11 mouse cellular contexts compared by ENCODE assay signal in genomic region chr9:63704979-63705751, GRCm38 (mm10). TPM values are rescaled to one million over a fixed set of nuclear protein-coding genes. Genes with fewer than 3 reads are reported as not detected.
A peak's percentile ranks its signal among the peaks of the same experiment; 100 is the strongest.
DNase-seq lines count a peak whose midpoint lies in the region; ATAC-seq and TF ChIP-seq lines count a peak whose summit lies in the region.
"Had no signal": no experiment of that assay in that cellular context is flagged by ENCODE, and none has a peak within 500 bp of the region (broad histone marks: within the 10 kb centered on the region; RNA-seq: fewer than 3 reads in every experiment).

No protein-coding gene starts in this region.

- no peak overlapping the region for H3K4me3 ChIP-seq in midbrain, embryonic 11.5 days (ENCODE audit: low read depth, low read length)
- no peak overlapping the region for H3K4me3 ChIP-seq in midbrain, embryonic 16.5 days (ENCODE audit: low read depth, low read length)
- H3K4me3 ChIP-seq in heart, embryonic 15.5 days: no peak overlapping the region
- H3K4me3 ChIP-seq in liver, embryonic 14.5 days (ENCODE audit: insufficient read depth in 1 of 2, low read depth in 2 of 2, low read length in 2 of 2): no peak overlapping the region
- H3K4me3 ChIP-seq: erythroblast, embryonic 14.5 days had no signal

- 79% methylated on average over 6 of the region's 6 CpGs for whole genome bisulfite sequencing in midbrain, embryonic 11.5 days
- 68% methylated on average over 6 of the region's 6 CpGs for WGBS in midbrain, embryonic 16.5 days
- 48% methylated on average over 6 of the region's 6 CpGs for WGBS in heart, embryonic 15.5 days
- 39% methylated on average over 6 of the region's 6 CpGs for WGBS in liver, embryonic 14.5 days (ENCODE audit: insufficient replicate concordance)

- no peak overlapping the region for H3K4me2 ChIP-seq in midbrain, embryonic 11.5 days
- H3K4me2 ChIP-seq in midbrain, embryonic 16.5 days (ENCODE audit: low read length): no peak overlapping the region
- H3K4me2 ChIP-seq in heart, embryonic 15.5 days: no peak overlapping the region
- no peak overlapping the region for H3K4me2 ChIP-seq in liver, embryonic 14.5 days (ENCODE audit: low read depth)
- H3K4me2 ChIP-seq: lung, embryonic 14.5 days had no signal

- H3K9me3 ChIP-seq in midbrain, embryonic 11.5 days (ENCODE audit: control insufficient read depth, low read length): no peaks in the 10 kb centered on the region; the same call in 1 of the 2 replicates
- no peaks in the 10 kb centered on the region for H3K9me3 ChIP-seq in midbrain, embryonic 16.5 days (replicated peaks; ENCODE audit: control insufficient read depth, low read length, poor library complexity, severe bottlenecking)
- H3K9me3 ChIP-seq in heart, embryonic 15.5 days (replicated peaks): no peaks in the 10 kb centered on the region
- no peaks in the 10 kb centered on the region for H3K9me3 ChIP-seq in liver, embryonic 14.5 days (ENCODE audit: control insufficient read depth, low read length)

- H3K36me3 ChIP-seq in midbrain, embryonic 11.5 days (ENCODE audit: control insufficient read depth, insufficient read depth, low read length): peaks cover 5% of the 10 kb centered on the region; the same call in 1 of the 2 replicates
- no peaks in the 10 kb centered on the region for H3K36me3 ChIP-seq in midbrain, embryonic 16.5 days (ENCODE audit: control insufficient read depth, insufficient read depth, low read length)
- H3K36me3 ChIP-seq in heart, embryonic 15.5 days: no peaks in the 10 kb centered on the region
- no peaks in the 10 kb centered on the region for H3K36me3 ChIP-seq in liver, embryonic 14.5 days (replicated peaks; ENCODE audit: control insufficient read depth, insufficient read depth, low read depth)

- 0 out of 2 replicates have a peak, but pooled peaks have one; percentile 10 for TF ChIP-seq CTCF in liver, embryonic 14.5 days (IDR thresholded peaks at IDR 0.05; ENCODE audit: low read depth)

- TF ChIP-seq EP300 in liver, embryonic 14.5 days (IDR thresholded peaks at IDR 0.05; ENCODE audit: low read depth): no peak

- peaks cover 5% of the 10 kb centered on the region; the same call in 1 of the 2 replicates for H3K4me1 ChIP-seq in midbrain, embryonic 11.5 days (ENCODE audit: control insufficient read depth, insufficient read depth, low read length)
- H3K4me1 ChIP-seq in midbrain, embryonic 16.5 days (ENCODE audit: control insufficient read depth, insufficient read depth, low read length): peaks cover 10% of the 10 kb centered on the region
- peaks cover 69% of the 10 kb centered on the region for H3K4me1 ChIP-seq in heart, embryonic 15.5 days (replicated peaks)
- H3K4me1 ChIP-seq in liver, embryonic 14.5 days (replicated peaks; ENCODE audit: control insufficient read depth in 2 of 2, insufficient read depth in 2 of 2, low read length in 1 of 2): peaks cover 7 to 23% of the 10 kb centered on the region in 2 experiments; a peak in 3 of 4 replicates

- ATAC-seq in midbrain, embryonic 11.5 days (ENCODE audit: low FRiP score): no peak
- no peak for ATAC-seq in midbrain, embryonic 16.5 days
- no peak for ATAC-seq in heart, embryonic 15.5 days (replicated peaks; ENCODE audit: insufficient number of reproducible peaks, insufficient read depth, low FRiP score, low read depth)
- peak; percentile 66 for ATAC-seq in liver, embryonic 14.5 days (ENCODE audit: insufficient read depth)
- no peak for ATAC-seq in activated CD4-positive, CD25-positive, alpha-beta regulatory T cell, adult 4 months

- H3K9ac ChIP-seq in midbrain, embryonic 11.5 days (ENCODE audit: low read length): no peak overlapping the region
- H3K9ac ChIP-seq in midbrain, embryonic 16.5 days (ENCODE audit: low read depth, low read length): no peak overlapping the region
- H3K9ac ChIP-seq in heart, embryonic 15.5 days: no peak overlapping the region
- no peak overlapping the region for H3K9ac ChIP-seq in liver, embryonic 14.5 days (replicated peaks)
- H3K9ac ChIP-seq: lung, embryonic 14.5 days had no signal

- H3K27ac ChIP-seq in midbrain, embryonic 11.5 days (ENCODE audit: low read depth, low read length): no peak overlapping the region
- H3K27ac ChIP-seq in midbrain, embryonic 16.5 days (ENCODE audit: low read length): no peak overlapping the region
- H3K27ac ChIP-seq in heart, embryonic 15.5 days: peak overlapping the region; percentile 77; the same call in 1 of the 2 replicates
- no peak overlapping the region for H3K27ac ChIP-seq in liver, embryonic 14.5 days

- peak; percentile 66 for DNase-seq in midbrain, embryonic 11.5 days (ENCODE audit: low spot score, missing footprints)
- DNase-seq in liver, embryonic 14.5 days (ENCODE audit: low read depth in 3 of 3, low spot score in 3 of 3): no peak
- DNase-seq in retina, postnatal 7 days (ENCODE audit: low read depth, low spot score): peak; percentile 50
- DNase-seq in adrenal gland, postnatal 4 days (ENCODE audit: low spot score in 2 of 2): no peak
- DNase-seq: cerebellum, adult 2 months; kidney, postnatal 10 days; lung, embryonic 14.5 days had no signal

- H3K27me3 ChIP-seq in midbrain, embryonic 11.5 days (ENCODE audit: control insufficient read depth, insufficient read depth, low read length): no peaks in the 10 kb centered on the region
- no peaks in the 10 kb centered on the region for H3K27me3 ChIP-seq in midbrain, embryonic 16.5 days (ENCODE audit: control insufficient read depth, insufficient read depth, low read depth, low read length)
- H3K27me3 ChIP-seq in heart, embryonic 15.5 days: no peaks in the 10 kb centered on the region
- H3K27me3 ChIP-seq in liver, embryonic 14.5 days (ENCODE audit: control insufficient read depth, insufficient read depth, low read length): no peaks in the 10 kb centered on the region

RNA-seq across cellular contexts. Expression of gene Smad3, which starts 52.6 kb away (rescaled TPM):
- 16.5 and 16.8 TPM in 2 replicates for polyA plus RNA-seq in midbrain, embryonic 11.5 days (2014; fragmentation: Nextera tagmentation; extraction: Ambion mirVana)
- polyA plus RNA-seq in midbrain, embryonic 16.5 days (2015; fragmentation: Nextera tagmentation; extraction: Ambion mirVana): 5.7 and 6.1 TPM in 2 replicates
- polyA plus RNA-seq in heart, embryonic 15.5 days (2015; fragmentation: Nextera tagmentation; extraction: Ambion mirVana): 11.6 and 14.8 TPM in 2 replicates
- 2.8 and 3.2 TPM in 2 replicates for polyA plus RNA-seq in liver, embryonic 14.5 days (2012; rRNA removed)
- polyA plus RNA-seq in liver, embryonic 14.5 days (2014; fragmentation: Nextera tagmentation; extraction: Ambion mirVana): 1.7 and 2.2 TPM in 2 replicates
- 10 to 100 TPM; 39.6 to 43.5 TPM for total RNA-seq in adrenal gland, postnatal 4 days (2021)
- polyA plus RNA-seq in activated CD4-positive, CD25-positive, alpha-beta regulatory T cell, adult 4 months (2017; shearing (Covaris generic)): 10 to 100 TPM; 15.0 to 16.8 TPM

Comparison
In these comparisons a context has a peak if more than half of its experiments do, and no peak if none do; other contexts are left out.
1. DNase-seq: peak in midbrain, embryonic 11.5 days (single experiment) and retina, postnatal 7 days (single experiment); none in liver, embryonic 14.5 days (0 of 3) and adrenal gland, postnatal 4 days (0 of 2).